ENCODE assay signal across 31 mouse cellular contexts in genomic region chr17:53528034-53528433, GRCm38 (mm10). TPM values are rescaled to one million over a fixed set of nuclear protein-coding genes. Genes with fewer than 3 reads are reported as not detected.
DNase-seq lines count a peak whose midpoint lies in the region; ATAC-seq and TF ChIP-seq lines count a peak whose summit lies in the region.
"Had no signal": no experiment of that assay in that cellular context is flagged by ENCODE, and none has a peak within 500 bp of the region (broad histone marks: within the 10 kb centered on the region; RNA-seq: fewer than 3 reads in every experiment).

No protein-coding gene starts in this region.

- H3K27ac ChIP-seq in heart, embryonic 15.5 days, result 0 out of 2 replicates have a peak overlapping the region, but pooled peaks have one; percentile 16
- no peak overlapping the region for H3K27ac ChIP-seq in lung, postnatal 0 days (ENCODE audit: low read length)
- H3K27ac ChIP-seq: embryonic facial prominence, embryonic 13.5 days; embryonic facial prominence, embryonic 15.5 days; forebrain, embryonic 10.5 days; forebrain, embryonic 12.5 days had no signal

- peak; percentile 85 for TF ChIP-seq EP300 in lung, postnatal 0 days (IDR thresholded peaks at IDR 0.05)

- H3K9ac ChIP-seq in heart, embryonic 15.5 days, result no peak overlapping the region
- no peak overlapping the region for H3K9ac ChIP-seq in lung, postnatal 0 days (replicated peaks; ENCODE audit: low read depth)
- H3K9ac ChIP-seq: embryonic facial prominence, embryonic 13.5 days; embryonic facial prominence, embryonic 15.5 days; forebrain, embryonic 12.5 days had no signal

- H3K4me2 ChIP-seq in heart, embryonic 15.5 days, result no peak overlapping the region
- H3K4me2 ChIP-seq in lung, postnatal 0 days (replicated peaks; ENCODE audit: low read depth, low read length), result no peak overlapping the region
- H3K4me2 ChIP-seq: embryonic facial prominence, embryonic 13.5 days; embryonic facial prominence, embryonic 15.5 days; forebrain, embryonic 12.5 days had no signal

- H3K36me3 ChIP-seq in heart, embryonic 15.5 days, result no peaks in the 10 kb centered on the region
- H3K36me3 ChIP-seq in lung, postnatal 0 days (ENCODE audit: insufficient read depth, low read length), result no peaks in the 10 kb centered on the region
- H3K36me3 ChIP-seq: embryonic facial prominence, embryonic 13.5 days; embryonic facial prominence, embryonic 15.5 days; forebrain, embryonic 10.5 days; forebrain, embryonic 12.5 days; G1E had no signal

- no peak for ATAC-seq in heart, embryonic 15.5 days (replicated peaks; ENCODE audit: insufficient number of reproducible peaks, insufficient read depth, low FRiP score, low read depth)
- peak; percentile 83 for ATAC-seq in lung, postnatal 0 days
- ATAC-seq: CD4-positive, CD25-positive, alpha-beta regulatory T cell, adult 4 months; forebrain, embryonic 14.5 days; forebrain, embryonic 16.5 days had no signal

- H3K27me3 ChIP-seq in heart, embryonic 15.5 days, result no peaks in the 10 kb centered on the region
- no peaks in the 10 kb centered on the region for H3K27me3 ChIP-seq in lung, postnatal 0 days (replicated peaks; ENCODE audit: insufficient read depth, low read length)
- H3K27me3 ChIP-seq: CH12.LX; embryonic facial prominence, embryonic 13.5 days; embryonic facial prominence, embryonic 15.5 days; forebrain, embryonic 12.5 days had no signal

- no peak overlapping the region for H3K4me3 ChIP-seq in heart, embryonic 15.5 days
- no peak overlapping the region for H3K4me3 ChIP-seq in lung, postnatal 0 days (ENCODE audit: low read depth, low read length)
- H3K4me3 ChIP-seq: embryonic facial prominence, embryonic 13.5 days; embryonic facial prominence, embryonic 15.5 days; erythroblast, embryonic 14.5 days; forebrain, embryonic 10.5 days; forebrain, embryonic 12.5 days had no signal

- no peak for DNase-seq in heart, postnatal 14 days
- peak; percentile 63 for DNase-seq in lung, postnatal 0 days (ENCODE audit: low spot score)
- DNase-seq in lung, adult 18-20 months, result no peak
- DNase-seq in lung, postnatal 25 days (ENCODE audit: low spot score), result peak; percentile 12
- DNase-seq in lung, postnatal 14 days, result no peak
- DNase-seq in Muller cell, postnatal 12 days (ENCODE audit: inconsistent ontology term), result peak; percentile 48
- no peak for DNase-seq in natural killer cell, adult 2 months (ENCODE audit: low spot score in 2 of 2)
- DNase-seq: adrenal gland, adult 2 months; adrenal gland, postnatal 10 days; adrenal gland, postnatal 25 days; B cell, adult 2 months; cerebellum, adult 11 months; cerebellum, adult 18-20 months; cerebellum, adult 8-10 months; cerebellum, adult 9-11 months; cerebellum, postnatal 14 days; cerebellum, postnatal 36 days; embryo, embryonic 11 days had no signal

- no peak for TF ChIP-seq CTCF in lung, postnatal 0 days (IDR thresholded peaks at IDR 0.05)

- no peaks in the 10 kb centered on the region for H3K9me3 ChIP-seq in heart, embryonic 15.5 days (replicated peaks)
- H3K9me3 ChIP-seq in lung, postnatal 0 days (ENCODE audit: low read length), result no peaks in the 10 kb centered on the region
- H3K9me3 ChIP-seq: embryonic facial prominence, embryonic 13.5 days; embryonic facial prominence, embryonic 15.5 days; forebrain, embryonic 10.5 days; forebrain, embryonic 12.5 days; G1E had no signal

- peaks cover 12% of the 10 kb centered on the region; the same call in 1 of the 2 replicates for H3K4me1 ChIP-seq in heart, embryonic 15.5 days (replicated peaks)
- H3K4me1 ChIP-seq in lung, postnatal 0 days (ENCODE audit: insufficient read depth, low read depth, low read length), result no peaks in the 10 kb centered on the region
- H3K4me1 ChIP-seq: embryonic facial prominence, embryonic 13.5 days; embryonic facial prominence, embryonic 15.5 days; forebrain, embryonic 10.5 days; forebrain, embryonic 12.5 days had no signal

- WGBS in heart, embryonic 15.5 days, result 67% methylated on average over 2 of the region's 2 CpGs
- WGBS in lung, postnatal 0 days, result 58% methylated on average over 2 of the region's 2 CpGs

- intact Hi-C loops in heart, postnatal 14 days (cut with DNase I), result no loop called here

RNA-seq across cellular contexts. Expression of gene Pp2d1, which starts 11.2 kb away (rescaled TPM):
- polyA plus RNA-seq in heart, embryonic 15.5 days (2015; fragmentation: Nextera tagmentation; extraction: Ambion mirVana), result 0.18 and 0.21 TPM in 2 replicates
- not detected for total RNA-seq in heart, postnatal 14 days (2021)
- polyA plus RNA-seq in lung, postnatal 0 days (2015; fragmentation: Nextera tagmentation; extraction: Ambion mirVana), result 0.23 and 0.27 TPM in 2 replicates
- total RNA-seq: adrenal gland, adult 2 months; adrenal gland, postnatal 10 days; adrenal gland, postnatal 25 days; adrenal gland, postnatal 4 days; CH12.LX; common myeloid progenitor, adult 5-6 weeks had no signal
- polyA plus RNA-seq: adrenal gland, adult 2 months; erythroblast, embryonic 14.5 days; G1E had no signal

RNA-seq across cellular contexts. Expression of gene Kat2b, which starts 38.6 kb away (rescaled TPM):
- polyA plus RNA-seq in heart, embryonic 15.5 days (2015; fragmentation: Nextera tagmentation; extraction: Ambion mirVana), result 9.7 and 10.1 TPM in 2 replicates
- 10 to 100 TPM; 73.5 to 91.5 TPM for total RNA-seq in heart, postnatal 14 days (2021)
- polyA plus RNA-seq in lung, postnatal 0 days (2015; fragmentation: Nextera tagmentation; extraction: Ambion mirVana), result 9.4 and 9.8 TPM in 2 replicates

RNA-seq across cellular contexts. Expression of gene Rab5a, which starts 49.0 kb away (rescaled TPM):
- polyA plus RNA-seq in heart, embryonic 15.5 days (2015; fragmentation: Nextera tagmentation; extraction: Ambion mirVana), result 64.7 and 70.8 TPM in 2 replicates
- 10 to 100 TPM; 57.1 to 58.6 TPM for total RNA-seq in heart, postnatal 14 days (2021)
- polyA plus RNA-seq in lung, postnatal 0 days (2015; fragmentation: Nextera tagmentation; extraction: Ambion mirVana), result 87.6 and 98.2 TPM in 2 replicates

Comparison
In these comparisons a context has a peak if more than half of its experiments do, and no peak if none do; other contexts are left out.
1. DNase-seq: peak in lung, postnatal 0 days (single experiment), lung, postnatal 25 days (single experiment) and Muller cell, postnatal 12 days (single experiment); none in heart, postnatal 14 days (0 of 2), lung, adult 18-20 months (0 of 2), lung, postnatal 14 days (single experiment) and natural killer cell, adult 2 months (0 of 2).